Mouse (Mus musculus): Measurements from ENCODE around the gene Sh2b2. TPM values are rescaled to one million over a fixed set of nuclear protein-coding genes. Genes with fewer than 3 reads are reported as not detected.
"Not testable (repeated sequence)": the region's sequence is repeated elsewhere in the genome, so short reads cannot be mapped to it uniquely, and the experiment has no call there.

Sh2b2 gene
- polyA plus RNA-seq, 1 experiment from 2014 or later, result 14.4 TPM

DNA sequence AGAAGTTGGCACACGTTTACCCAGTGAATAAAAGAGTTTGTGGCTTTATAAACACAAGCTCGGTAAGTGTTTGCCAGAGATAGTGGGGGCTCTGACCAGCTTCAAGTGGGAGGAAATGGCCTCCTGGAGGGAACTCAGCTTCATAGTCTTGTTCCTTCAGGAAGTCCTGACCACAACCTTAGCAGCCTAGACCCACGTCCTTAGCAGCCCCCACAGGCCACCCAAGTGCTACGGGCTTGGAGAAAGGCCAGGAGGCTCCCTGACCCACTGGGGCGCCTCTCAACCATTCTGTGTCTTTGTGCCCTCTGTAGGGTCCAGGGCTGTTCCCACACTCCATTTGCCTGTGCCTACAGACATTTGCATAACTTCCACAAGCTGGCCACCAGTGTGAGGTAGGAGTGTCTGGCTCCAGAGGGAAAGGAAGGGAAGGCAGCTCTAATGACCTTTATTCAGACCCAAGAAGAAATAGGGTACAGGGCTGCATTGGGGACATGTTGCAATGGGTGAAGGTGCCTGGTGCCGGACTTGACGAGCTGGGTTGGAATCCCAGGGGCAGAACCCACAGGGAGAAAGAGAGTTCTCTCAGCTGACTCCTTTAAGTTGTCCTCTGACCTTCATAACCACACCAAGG lies 20.0 kb downstream of the Sh2b2 start:
- WGBS, result 88% methylated on average over 7 of the region's 7 CpGs
- no peak overlapping the region for H3K27ac ChIP-seq
- H3K4me1 ChIP-seq, result peaks cover 6% of the 10 kb centered on the region; the same call in 1 of the 2 replicates
- no peaks in the 10 kb centered on the region for H3K9me3 ChIP-seq (replicated peaks)
- no peak overlapping the region for H3K4me3 ChIP-seq
- DNase-seq (ENCODE audit: low spot score), result no peak
- peaks cover 4% of the 10 kb centered on the region for H3K27me3 ChIP-seq (ENCODE audit: low read depth, poor library complexity, severe bottlenecking)
- peaks cover 91% of the 10 kb centered on the region for H3K36me3 ChIP-seq

DNA sequence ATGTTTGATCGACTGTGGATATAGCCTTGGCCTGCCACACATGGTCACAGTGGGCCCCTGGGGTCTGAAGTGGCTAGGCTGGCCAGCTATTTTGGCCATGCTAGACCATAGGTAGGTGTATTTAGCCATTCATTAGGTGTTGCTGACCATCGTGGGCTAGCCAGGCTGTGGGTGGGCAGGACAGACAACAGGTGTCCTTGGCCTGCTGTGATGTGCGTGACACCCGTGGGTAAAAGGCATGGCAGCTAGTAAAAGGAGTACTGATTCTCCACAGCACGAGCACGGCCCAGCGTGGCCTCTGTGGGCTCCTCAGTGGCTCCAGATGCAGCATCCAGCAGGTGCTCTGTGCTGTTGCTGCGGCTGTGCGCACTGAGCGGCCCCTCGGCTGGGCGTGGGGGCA lies 27.8 kb downstream of the Sh2b2 start:
- H3K27me3 ChIP-seq (ENCODE audit: low read depth, poor library complexity, severe bottlenecking), result no peaks in the 10 kb centered on the region
- 80% methylated on average over 12 of the region's 12 CpGs for WGBS
- peaks cover 55% of the 10 kb centered on the region for H3K36me3 ChIP-seq
- DNase-seq (ENCODE audit: low spot score), result no peak
- H3K27ac ChIP-seq, result no peak overlapping the region
- H3K9me3 ChIP-seq (replicated peaks), result no peaks in the 10 kb centered on the region
- no peaks in the 10 kb centered on the region for H3K4me1 ChIP-seq
- no peak overlapping the region for H3K4me3 ChIP-seq

DNA sequence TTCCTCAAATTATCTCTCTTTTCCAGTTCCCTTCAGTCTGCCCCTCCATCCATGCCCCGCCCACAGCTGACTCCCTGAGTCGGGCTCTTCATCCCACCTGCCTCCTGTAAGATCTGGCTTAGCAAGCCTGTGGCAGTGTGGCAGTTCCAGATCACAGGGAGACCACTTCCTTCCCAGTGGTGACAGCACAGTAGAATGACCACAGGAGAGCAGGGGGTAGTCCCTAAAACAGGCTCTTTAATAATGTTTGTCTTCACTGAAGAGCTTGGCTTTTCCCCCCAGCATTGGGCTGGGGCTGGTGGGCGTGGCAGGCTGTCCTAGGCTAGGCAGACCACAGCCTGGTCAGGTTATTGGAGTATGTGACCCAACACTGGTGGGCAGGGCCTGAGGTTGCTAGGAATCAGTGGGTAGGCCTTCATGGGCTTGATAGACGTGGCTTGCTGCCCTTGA lies 28.4 kb downstream of the Sh2b2 start:
- no peak overlapping the region for H3K4me3 ChIP-seq
- H3K36me3 ChIP-seq, result peaks cover 49% of the 10 kb centered on the region
- 82% methylated on average over 4 of the region's 4 CpGs for WGBS
- no peaks in the 10 kb centered on the region for H3K9me3 ChIP-seq (replicated peaks)
- no peaks in the 10 kb centered on the region for H3K4me1 ChIP-seq
- no peaks in the 10 kb centered on the region for H3K27me3 ChIP-seq (ENCODE audit: low read depth, poor library complexity, severe bottlenecking)
- no peak for DNase-seq (ENCODE audit: low spot score)
- H3K27ac ChIP-seq, result no peak overlapping the region

DNA sequence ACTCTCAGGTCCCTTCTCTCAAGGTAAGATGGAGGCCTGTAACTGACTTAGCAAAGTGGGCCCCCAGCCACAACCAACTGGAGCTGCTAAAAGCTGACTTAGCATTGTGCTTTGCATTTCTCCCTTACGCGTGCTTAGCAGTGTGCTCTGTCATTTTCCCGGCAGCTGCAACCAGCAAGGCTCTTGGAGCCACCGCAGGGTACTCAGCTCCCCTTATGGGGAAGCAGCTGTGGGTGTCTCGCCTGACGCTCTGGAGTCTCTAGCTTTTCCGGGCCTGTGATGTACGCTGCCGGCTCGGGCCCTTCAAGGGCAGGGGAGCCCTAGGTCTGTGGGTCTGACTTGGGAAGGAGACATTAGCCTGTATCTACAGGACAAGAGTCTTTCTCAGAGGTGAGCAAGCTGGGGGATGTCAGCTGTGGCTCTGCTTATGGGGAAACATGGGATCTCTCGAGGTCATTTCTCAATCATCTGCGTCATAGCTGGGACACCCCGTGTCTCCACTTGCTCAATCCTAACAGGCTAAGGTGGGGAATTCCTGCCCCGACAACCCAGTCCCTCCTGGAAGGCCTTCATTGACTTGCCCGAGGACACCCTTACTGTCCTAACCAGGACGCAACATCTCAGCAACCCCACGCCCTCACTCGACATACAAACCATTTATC lies 29.2 kb downstream of the Sh2b2 start:
- 84% methylated on average over 18 of the region's 18 CpGs for WGBS
- no peak for DNase-seq (ENCODE audit: low spot score)

DNA sequence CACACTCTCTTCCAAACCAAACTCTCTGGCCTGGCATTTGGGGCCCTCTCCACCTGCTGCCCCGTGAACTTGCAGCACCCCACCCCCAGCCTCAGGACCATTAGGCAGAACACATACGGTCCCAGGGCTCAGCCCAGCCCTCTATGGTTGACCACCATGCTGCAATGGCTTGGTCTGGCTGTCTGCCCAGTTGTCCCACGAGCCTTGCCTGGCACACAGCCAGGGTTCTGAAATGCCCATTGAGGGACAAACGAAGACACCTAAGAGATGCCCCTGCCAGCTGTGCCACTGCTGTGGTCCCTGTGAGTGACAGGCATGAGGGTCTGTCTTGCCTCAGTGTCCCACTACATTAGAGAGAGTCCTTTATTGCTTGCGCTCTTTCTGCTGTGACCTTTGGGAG lies 30.4 kb downstream of the Sh2b2 start:
- DNase-seq (ENCODE audit: low spot score), result no peak

More for the DNA sequence above, 29.2 kb downstream of the Sh2b2 start:
- Histone ChIP-seq H3K27ac (no peak overlapping the region), H3K9me3 (replicated peaks) (no peaks in the 10 kb centered on the region), H3K4me3 (no peak overlapping the region), H3K27me3 (ENCODE audit: low read depth, poor library complexity, severe bottlenecking) (no peaks in the 10 kb centered on the region), H3K4me1 (no peaks in the 10 kb centered on the region), H3K36me3 (peaks cover 42% of the 10 kb centered on the region)

DNA sequence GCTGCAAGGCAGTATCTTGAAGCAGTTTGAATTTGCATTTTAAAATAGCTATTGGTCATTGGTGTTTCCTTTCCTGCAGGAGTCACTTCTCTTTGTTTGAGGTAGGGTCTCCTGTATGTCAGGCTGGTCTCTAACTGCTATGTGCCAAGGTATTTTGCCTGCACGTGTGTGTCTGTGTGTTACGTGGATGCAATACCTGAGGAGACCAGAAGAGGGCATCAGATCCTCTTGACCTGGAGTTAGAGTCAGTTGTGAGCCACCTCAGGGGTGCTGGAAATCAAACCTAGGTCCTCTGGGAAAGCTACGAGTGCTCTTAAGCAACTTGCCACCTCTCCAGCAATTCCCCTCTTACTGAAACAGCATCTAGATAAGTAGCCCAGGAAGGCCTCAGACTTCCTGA lies 31.1 kb downstream of the Sh2b2 start:
- no peak overlapping the region for H3K27ac ChIP-seq
- H3K36me3 ChIP-seq, result peaks cover 24% of the 10 kb centered on the region
- no peak for DNase-seq (ENCODE audit: low spot score)
- H3K4me1 ChIP-seq, result no peaks in the 10 kb centered on the region
- WGBS, result 86% methylated on average over 3 of the region's 3 CpGs
- no peaks in the 10 kb centered on the region for H3K27me3 ChIP-seq (ENCODE audit: low read depth, poor library complexity, severe bottlenecking)
- H3K4me3 ChIP-seq, result no peak overlapping the region
- H3K9me3 ChIP-seq (replicated peaks), result no peaks in the 10 kb centered on the region

More for the DNA sequence above, 30.4 kb downstream of the Sh2b2 start:
- WGBS, result 93% methylated on average over 5 of the region's 5 CpGs
- no peaks in the 10 kb centered on the region for H3K27me3 ChIP-seq (ENCODE audit: low read depth, poor library complexity, severe bottlenecking)
- peaks cover 30% of the 10 kb centered on the region for H3K36me3 ChIP-seq
- no peaks in the 10 kb centered on the region for H3K4me1 ChIP-seq
- H3K4me3 ChIP-seq, result no peak overlapping the region
- no peaks in the 10 kb centered on the region for H3K9me3 ChIP-seq (replicated peaks)
- H3K27ac ChIP-seq, result no peak overlapping the region

DNA sequence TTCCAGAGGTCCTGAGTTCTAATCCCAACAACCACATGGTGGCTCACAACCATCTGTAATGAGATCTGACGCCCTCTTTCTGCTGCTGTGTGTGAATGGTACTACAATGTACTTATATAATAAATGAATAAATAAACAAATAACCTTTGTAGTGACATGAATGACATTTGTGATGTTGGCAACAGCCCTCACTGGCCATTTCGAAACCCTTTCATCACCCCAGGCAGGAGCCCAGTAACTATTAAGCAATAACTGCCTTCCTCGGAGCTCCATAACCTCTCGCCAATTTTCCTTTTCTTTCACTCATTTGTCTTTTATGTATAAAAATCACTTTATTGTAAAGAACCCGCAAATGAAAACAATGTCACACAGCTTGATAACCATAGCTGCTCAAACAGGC lies 32.6 kb downstream of the Sh2b2 start:
- 86% methylated on average over 5 of the region's 5 CpGs for WGBS
- no peak for DNase-seq (ENCODE audit: low spot score)
- H3K4me1 ChIP-seq, result no peaks in the 10 kb centered on the region
- H3K27ac ChIP-seq, result no peak overlapping the region
- H3K4me3 ChIP-seq, result no peak overlapping the region
- peaks cover 11% of the 10 kb centered on the region for H3K36me3 ChIP-seq
- no peaks in the 10 kb centered on the region for H3K27me3 ChIP-seq (ENCODE audit: low read depth, poor library complexity, severe bottlenecking)
- no peaks in the 10 kb centered on the region for H3K9me3 ChIP-seq (replicated peaks)

DNA sequence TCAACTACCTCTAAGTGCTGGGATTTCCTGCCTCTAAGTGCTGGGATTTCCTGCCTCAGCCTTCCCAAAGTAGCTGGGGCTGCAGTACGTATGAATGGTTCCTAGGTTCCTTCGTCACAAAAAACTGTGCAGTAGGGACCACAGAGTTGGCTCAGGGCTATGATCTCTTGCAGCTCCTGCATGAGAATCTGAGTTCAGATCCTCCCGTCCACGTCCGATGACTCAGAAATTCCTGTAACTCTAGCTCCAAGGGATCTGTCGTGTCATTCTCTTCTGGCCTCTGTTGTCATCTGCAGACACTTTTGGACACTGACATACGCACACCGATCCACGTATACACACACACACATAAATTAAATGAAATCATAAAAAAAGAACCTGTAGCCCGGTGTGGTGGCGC lies 33.6 kb downstream of the Sh2b2 start:
- Histone ChIP-seq H3K4me1 (no peaks in the 10 kb centered on the region), H3K27ac (no peak overlapping the region), H3K27me3 (ENCODE audit: low read depth, poor library complexity, severe bottlenecking) (no peaks in the 10 kb centered on the region), H3K36me3 (0 out of 2 replicates have a peak, but pooled peaks cover 2% of the 10 kb centered on the region), H3K4me3 (no peak overlapping the region), H3K9me3 (replicated peaks) (no peaks in the 10 kb centered on the region)
- WGBS, result 93% methylated on average over 11 of the region's 11 CpGs
- DNase-seq (ENCODE audit: low spot score), result no peak

DNA sequence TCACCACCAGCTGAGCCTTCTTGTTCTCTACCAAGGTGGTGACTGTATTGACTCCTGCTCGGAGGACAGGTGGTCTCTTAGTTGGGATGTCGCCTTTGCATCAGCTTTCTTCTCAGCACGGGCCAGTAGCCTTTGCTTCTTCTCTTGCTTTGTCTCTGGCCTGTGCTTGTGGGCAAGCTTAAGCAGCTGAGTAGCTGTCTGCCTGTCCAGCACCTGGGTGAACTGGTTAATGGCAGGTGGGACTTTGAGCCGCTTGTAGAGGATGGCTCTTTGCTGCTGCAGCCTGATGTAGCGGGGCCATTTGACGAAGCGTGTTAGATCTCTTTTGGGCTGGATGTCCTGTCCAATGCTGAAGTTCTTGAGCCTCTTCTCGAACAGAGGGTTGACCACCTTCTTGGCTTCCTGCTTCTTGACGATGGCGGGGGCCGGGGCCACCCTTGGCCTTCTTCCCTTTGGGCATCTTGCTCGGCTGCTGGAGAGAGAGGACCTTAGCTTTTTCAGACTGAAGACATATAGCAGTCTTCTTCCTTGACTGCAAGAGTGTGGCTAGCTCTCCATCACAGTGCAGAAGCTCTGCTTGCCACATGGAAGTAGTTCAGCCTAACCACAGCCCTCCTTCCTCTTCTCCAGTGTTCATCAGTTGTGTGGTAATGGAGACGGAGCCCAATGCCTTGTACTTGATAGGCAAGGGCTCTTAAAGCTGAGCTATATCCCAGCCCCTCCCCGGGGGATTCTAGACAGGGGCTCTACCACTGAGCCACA lies 34.8 kb downstream of the Sh2b2 start:
- H3K9me3 ChIP-seq (replicated peaks); H3K27me3 ChIP-seq (ENCODE audit: low read depth, poor library complexity, severe bottlenecking); H3K4me1 ChIP-seq; DNase-seq (ENCODE audit: low spot score); H3K36me3 ChIP-seq; H3K27ac ChIP-seq; H3K4me3 ChIP-seq: not testable (repeated sequence)
- 93% methylated on average over 14 of the region's 14 CpGs for WGBS

DNA sequence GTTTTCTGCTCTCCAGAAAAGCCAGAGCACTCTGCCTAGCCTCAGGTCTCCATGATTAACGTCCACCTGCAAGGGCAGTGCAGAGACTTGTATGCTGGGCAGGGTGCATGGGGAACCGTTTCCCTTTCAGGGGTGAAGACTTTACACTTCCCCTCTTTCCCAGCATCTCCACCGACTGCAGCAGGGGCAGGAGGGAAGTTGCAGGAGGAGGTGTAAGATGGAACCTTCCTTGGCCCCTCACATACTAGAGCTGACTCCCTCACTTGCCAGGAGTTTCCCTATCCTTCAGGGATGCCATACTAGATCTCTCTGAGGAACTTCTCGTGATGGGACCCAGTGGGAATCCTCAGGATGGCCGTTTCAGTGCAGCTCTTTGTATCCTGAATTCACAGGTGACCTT lies 35.8 kb downstream of the Sh2b2 start:
- Histone ChIP-seq H3K4me3 (no peak overlapping the region), H3K27ac (no peak overlapping the region), H3K27me3 (ENCODE audit: low read depth, poor library complexity, severe bottlenecking) (no peaks in the 10 kb centered on the region), H3K4me1 (no peaks in the 10 kb centered on the region), H3K36me3 (no peaks in the 10 kb centered on the region), H3K9me3 (replicated peaks) (no peaks in the 10 kb centered on the region)
- no peak for DNase-seq (ENCODE audit: low spot score)
- 76% methylated on average over 5 of the region's 5 CpGs for WGBS

DNA sequence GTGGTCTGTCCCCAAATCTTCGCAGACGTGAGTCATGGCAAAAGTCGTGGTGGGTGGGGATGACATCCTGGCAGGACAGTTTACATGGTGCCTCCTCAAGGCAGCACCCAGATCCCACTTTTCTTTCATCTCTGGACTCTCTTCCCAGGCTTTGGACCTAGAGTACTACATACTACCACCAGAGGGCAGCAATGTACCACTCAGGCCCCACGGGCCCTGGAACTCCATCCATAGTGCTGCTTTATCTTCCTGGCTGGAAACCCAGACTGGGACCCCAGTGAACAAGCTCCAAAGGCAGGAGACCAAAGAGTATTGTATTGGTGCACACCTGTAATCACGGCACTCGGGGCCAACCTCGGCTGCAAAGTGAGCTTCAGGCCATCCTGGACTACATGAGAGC lies 44.5 kb downstream of the Sh2b2 start:
- no peak overlapping the region for H3K27ac ChIP-seq
- no peaks in the 10 kb centered on the region for H3K27me3 ChIP-seq (ENCODE audit: low read depth, poor library complexity, severe bottlenecking)
- 35% methylated on average over 7 of the region's 7 CpGs for WGBS
- peaks cover 14% of the 10 kb centered on the region for H3K36me3 ChIP-seq
- H3K4me1 ChIP-seq, result peaks cover 20% of the 10 kb centered on the region
- peak; percentile 77 for DNase-seq (ENCODE audit: low spot score)
- no peak overlapping the region for H3K4me3 ChIP-seq
- H3K9me3 ChIP-seq (replicated peaks), result no peaks in the 10 kb centered on the region; the same call in 1 of the 2 replicates

DNA sequence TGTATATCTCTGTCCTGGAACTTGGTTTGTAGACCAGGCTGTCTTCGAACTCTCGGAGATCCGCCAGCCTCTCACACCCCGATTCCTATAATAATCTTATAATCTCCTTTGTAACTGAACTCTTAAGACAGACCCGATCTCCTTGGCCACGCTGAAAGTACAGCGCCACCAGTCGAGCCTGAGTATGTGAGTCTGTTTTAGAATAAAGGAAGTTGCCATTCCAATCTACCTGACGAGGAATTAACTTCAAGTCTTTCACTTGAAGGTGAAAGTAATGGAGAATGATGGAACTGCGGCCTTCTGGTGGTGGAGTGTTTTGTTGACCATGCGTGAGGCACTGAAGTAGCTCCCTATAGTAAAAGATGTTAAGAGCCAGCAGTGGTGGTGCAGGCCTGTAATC lies 46.8 kb downstream of the Sh2b2 start:
- WGBS, result 37% methylated on average over 11 of the region's 11 CpGs
- Histone ChIP-seq H3K4me1 (peaks cover 20% of the 10 kb centered on the region), H3K9me3 (replicated peaks) (no peaks in the 10 kb centered on the region; the same call in 1 of the 2 replicates), H3K27ac (peak overlapping the region; percentile 91), H3K36me3 (peaks cover 37% of the 10 kb centered on the region), H3K27me3 (ENCODE audit: low read depth, poor library complexity, severe bottlenecking) (no peaks in the 10 kb centered on the region), H3K4me3 (peak overlapping the region; percentile 94)
- peak; percentile 34 for DNase-seq (ENCODE audit: low spot score)
